Mouse (Mus musculus): ENCODE measurements around the gene Tmem165. TPM values are rescaled to one million over a fixed set of nuclear protein-coding genes. Genes with fewer than 3 reads are reported as not detected.

Gene Tmem165
- polyA plus RNA-seq (2015; fragmentation: Nextera tagmentation; extraction: Ambion mirVana) = 18.9 and 20.4 TPM in 2 replicates

- H3K4me2 ChIP-seq (ENCODE audit: low read depth, low read length) = peak within 1 kb of the TSS; percentile 91
- no peaks in the 10 kb centered on the region for H3K9me3 ChIP-seq (replicated peaks; ENCODE audit: control insufficient read depth, low read length)
- peak; percentile 97 for ATAC-seq (ENCODE audit: low read depth)
- H3K4me1 ChIP-seq (ENCODE audit: control insufficient read depth, low read depth, low read length) = peaks cover 28% of the 10 kb centered on the region
- H3K36me3 ChIP-seq (ENCODE audit: control insufficient read depth, insufficient read depth) = no peaks in the 10 kb centered on the region
- peak within 1 kb of the TSS; percentile 84 for H3K27ac ChIP-seq (ENCODE audit: low read length)
- peak within 1 kb of the TSS; percentile 91 for H3K4me3 ChIP-seq (ENCODE audit: low read depth, low read length)
- peak within 1 kb of the TSS; percentile 89 for H3K9ac ChIP-seq (ENCODE audit: low read depth, low read length)
- under 1% methylated on average over 54 of the region's 62 CpGs for WGBS (ENCODE audit: insufficient replicate concordance)
- no peaks in the 10 kb centered on the region for H3K27me3 ChIP-seq (ENCODE audit: control insufficient read depth, insufficient read depth, low read depth, low read length)
Observed at GRCm38 (mm10) chr5:76183750-76184261, at the start of gene Tmem165. TSS of gene Tmem165 (plus strand) at chr5:76183880.

GRCm38 (mm10) chr5:76135644-76136043 lies 48.0 kb upstream of the Tmem165 start:
- no peak overlapping the region for H3K4me2 ChIP-seq (ENCODE audit: low read depth, low read length)
- no peak overlapping the region for H3K27ac ChIP-seq (ENCODE audit: low read length)
- H3K9me3 ChIP-seq (replicated peaks; ENCODE audit: control insufficient read depth, low read length) = no peaks in the 10 kb centered on the region
- no peak overlapping the region for H3K4me3 ChIP-seq (ENCODE audit: low read depth, low read length)
- no peak for ATAC-seq (ENCODE audit: low read depth)
- H3K27me3 ChIP-seq (ENCODE audit: control insufficient read depth, insufficient read depth, low read depth, low read length) = no peaks in the 10 kb centered on the region
- H3K36me3 ChIP-seq (ENCODE audit: control insufficient read depth, insufficient read depth) = no peaks in the 10 kb centered on the region
- WGBS (ENCODE audit: insufficient replicate concordance) = 68% methylated on average over 1 of the region's 1 CpGs
- no peak overlapping the region for H3K9ac ChIP-seq (ENCODE audit: low read depth, low read length)
- H3K4me1 ChIP-seq (ENCODE audit: control insufficient read depth, low read depth, low read length) = peaks cover 15% of the 10 kb centered on the region

- no peak for ATAC-seq (ENCODE audit: low read depth)
- Histone ChIP-seq H3K4me2 (ENCODE audit: low read depth, low read length) (no peak overlapping the region), H3K36me3 (ENCODE audit: control insufficient read depth, insufficient read depth) (no peaks in the 10 kb centered on the region), H3K27me3 (ENCODE audit: control insufficient read depth, insufficient read depth, low read depth, low read length) (no peaks in the 10 kb centered on the region), H3K9ac (ENCODE audit: low read depth, low read length) (no peak overlapping the region), H3K9me3 (replicated peaks; ENCODE audit: control insufficient read depth, low read length) (no peaks in the 10 kb centered on the region), H3K4me3 (ENCODE audit: low read depth, low read length) (no peak overlapping the region), H3K27ac (ENCODE audit: low read length) (no peak overlapping the region), H3K4me1 (ENCODE audit: control insufficient read depth, low read depth, low read length) (peaks cover 18% of the 10 kb centered on the region)
- 67% methylated on average over 3 of the region's 3 CpGs for WGBS (ENCODE audit: insufficient replicate concordance)
Observed at GRCm38 (mm10) chr5:76136271-76136670, 47.4 kb upstream of the Tmem165 start.

GRCm38 (mm10) chr5:76137586-76137985 lies 46.1 kb upstream of the Tmem165 start:
- no peak overlapping the region for H3K27ac ChIP-seq (ENCODE audit: low read length)
- no peak overlapping the region for H3K9ac ChIP-seq (ENCODE audit: low read depth, low read length)
- H3K4me3 ChIP-seq (ENCODE audit: low read depth, low read length) = no peak overlapping the region
- no peaks in the 10 kb centered on the region for H3K27me3 ChIP-seq (ENCODE audit: control insufficient read depth, insufficient read depth, low read depth, low read length)
- no peak for ATAC-seq (ENCODE audit: low read depth)
- no peak overlapping the region for H3K4me2 ChIP-seq (ENCODE audit: low read depth, low read length)
- no peaks in the 10 kb centered on the region for H3K9me3 ChIP-seq (replicated peaks; ENCODE audit: control insufficient read depth, low read length)
- no peaks in the 10 kb centered on the region for H3K36me3 ChIP-seq (ENCODE audit: control insufficient read depth, insufficient read depth)
- H3K4me1 ChIP-seq (ENCODE audit: control insufficient read depth, low read depth, low read length) = peaks cover 18% of the 10 kb centered on the region
- WGBS (ENCODE audit: insufficient replicate concordance) = 82% methylated on average over 1 of the region's 1 CpGs

- H3K4me3 ChIP-seq (ENCODE audit: low read depth, low read length) = no peak overlapping the region
- H3K9me3 ChIP-seq (replicated peaks; ENCODE audit: control insufficient read depth, low read length) = no peaks in the 10 kb centered on the region
- no peaks in the 10 kb centered on the region for H3K36me3 ChIP-seq (ENCODE audit: control insufficient read depth, insufficient read depth)
- no peak overlapping the region for H3K4me2 ChIP-seq (ENCODE audit: low read depth, low read length)
- H3K27ac ChIP-seq (ENCODE audit: low read length) = no peak overlapping the region
- H3K9ac ChIP-seq (ENCODE audit: low read depth, low read length) = no peak overlapping the region
- WGBS (ENCODE audit: insufficient replicate concordance) = 50% methylated on average over 1 of the region's 1 CpGs
- no peak for ATAC-seq (ENCODE audit: low read depth)
- no peaks in the 10 kb centered on the region for H3K27me3 ChIP-seq (ENCODE audit: control insufficient read depth, insufficient read depth, low read depth, low read length)
- H3K4me1 ChIP-seq (ENCODE audit: control insufficient read depth, low read depth, low read length) = peaks cover 18% of the 10 kb centered on the region
Observed at GRCm38 (mm10) chr5:76138071-76138470, 45.6 kb upstream of the Tmem165 start.

GRCm38 (mm10) chr5:76138512-76138911 lies 45.2 kb upstream of the Tmem165 start:
- Histone ChIP-seq H3K27ac (ENCODE audit: low read length) (no peak overlapping the region), H3K36me3 (ENCODE audit: control insufficient read depth, insufficient read depth) (no peaks in the 10 kb centered on the region), H3K4me2 (ENCODE audit: low read depth, low read length) (no peak overlapping the region), H3K27me3 (ENCODE audit: control insufficient read depth, insufficient read depth, low read depth, low read length) (no peaks in the 10 kb centered on the region), H3K4me3 (ENCODE audit: low read depth, low read length) (no peak overlapping the region), H3K4me1 (ENCODE audit: control insufficient read depth, low read depth, low read length) (peaks cover 18% of the 10 kb centered on the region), H3K9ac (ENCODE audit: low read depth, low read length) (no peak overlapping the region), H3K9me3 (replicated peaks; ENCODE audit: control insufficient read depth, low read length) (no peaks in the 10 kb centered on the region)
- ATAC-seq (ENCODE audit: low read depth) = no peak
- WGBS (ENCODE audit: insufficient replicate concordance) = 45% methylated on average over 10 of the region's 10 CpGs

- no peak overlapping the region for H3K9ac ChIP-seq (ENCODE audit: low read depth, low read length)
- 50% methylated on average over 7 of the region's 7 CpGs for WGBS (ENCODE audit: insufficient replicate concordance)
Observed at GRCm38 (mm10) chr5:76139171-76139671, 44.5 kb upstream of the Tmem165 start.

GRCm38 (mm10) chr5:76139808-76140729 lies 43.6 kb upstream of the Tmem165 start, which contains the start of gene Srd5a3:
TSS of gene Srd5a3 (plus strand) at chr5:76140271.
- Histone ChIP-seq H3K4me2 (ENCODE audit: low read depth, low read length) (peak within 1 kb of the TSS; percentile 83), H3K4me1 (ENCODE audit: control insufficient read depth, low read depth, low read length) (peaks cover 18% of the 10 kb centered on the region), H3K27me3 (ENCODE audit: control insufficient read depth, insufficient read depth, low read depth, low read length) (no peaks in the 10 kb centered on the region), H3K9me3 (replicated peaks; ENCODE audit: control insufficient read depth, low read length) (no peaks in the 10 kb centered on the region), H3K9ac (ENCODE audit: low read depth, low read length) (peak within 1 kb of the TSS; percentile 88), H3K36me3 (ENCODE audit: control insufficient read depth, insufficient read depth) (no peaks in the 10 kb centered on the region), H3K27ac (ENCODE audit: low read length) (peak within 1 kb of the TSS; percentile 93), H3K4me3 (ENCODE audit: low read depth, low read length) (peak within 1 kb of the TSS; percentile 84)
- ATAC-seq (ENCODE audit: low read depth) = peak; percentile 94
- WGBS (ENCODE audit: insufficient replicate concordance) = 2% methylated on average over 69 of the region's 69 CpGs

More at GRCm38 (mm10) chr5:76139171-76139671, 44.5 kb upstream of the Tmem165 start:
- H3K27me3 ChIP-seq (ENCODE audit: control insufficient read depth, insufficient read depth, low read depth, low read length) = no peaks in the 10 kb centered on the region
- ATAC-seq (ENCODE audit: low read depth) = no peak
- H3K36me3 ChIP-seq (ENCODE audit: control insufficient read depth, insufficient read depth) = no peaks in the 10 kb centered on the region
- H3K27ac ChIP-seq (ENCODE audit: low read length) = no peak overlapping the region
- H3K4me2 ChIP-seq (ENCODE audit: low read depth, low read length) = peak overlapping the region; percentile 83
- no peaks in the 10 kb centered on the region for H3K9me3 ChIP-seq (replicated peaks; ENCODE audit: control insufficient read depth, low read length)
- H3K4me3 ChIP-seq (ENCODE audit: low read depth, low read length) = no peak overlapping the region
- peaks cover 18% of the 10 kb centered on the region for H3K4me1 ChIP-seq (ENCODE audit: control insufficient read depth, low read depth, low read length)

- Histone ChIP-seq H3K9me3 (replicated peaks; ENCODE audit: control insufficient read depth, low read length) (no peaks in the 10 kb centered on the region), H3K4me3 (ENCODE audit: low read depth, low read length) (peak overlapping the region; percentile 84), H3K27ac (ENCODE audit: low read length) (peak overlapping the region; percentile 93), H3K4me1 (ENCODE audit: control insufficient read depth, low read depth, low read length) (peaks cover 18% of the 10 kb centered on the region), H3K9ac (ENCODE audit: low read depth, low read length) (peak overlapping the region; percentile 88), H3K36me3 (ENCODE audit: control insufficient read depth, insufficient read depth) (no peaks in the 10 kb centered on the region), H3K4me2 (ENCODE audit: low read depth, low read length) (peak overlapping the region; percentile 83), H3K27me3 (ENCODE audit: control insufficient read depth, insufficient read depth, low read depth, low read length) (no peaks in the 10 kb centered on the region)
- peak; percentile 33 for ATAC-seq (ENCODE audit: low read depth)
- WGBS (ENCODE audit: insufficient replicate concordance) = 6% methylated on average over 9 of the region's 9 CpGs
Observed at GRCm38 (mm10) chr5:76140730-76141066, 43.0 kb upstream of the Tmem165 start.
